Mouse (Mus musculus) neural tube, embryonic 13.5 days (tissue): ENCODE measurements at regions not wholly inside any gene's neighbourhood (a gene's known extent, or its start where the extent isn't known, plus 50 kb on each side); places are given as distances from the start of the nearest gene placed in this dataset.

Experiments
- ATAC-seq: fragments of 200-750 bp; cut with Nextera tagmentation; 2 replicates; pipeline ENCODE4 v1.8.0; 2017; ENCODE audit warnings: low read depth, mild to moderate bottlenecking, moderate TSS enrichment, moderate library complexity
- H3K27ac ChIP-seq: fragments of 300-500 bp; sonication (generic); replicated peaks from 2 replicates; pipeline ENCODE4 v1.5.1; 2015; ENCODE audit warnings: moderate library complexity, mild to moderate bottlenecking, inconsistent platforms
- H3K27me3 ChIP-seq: fragments of 300-500 bp; sonication (generic); 2 replicates; pipeline ENCODE4 v1.6.1; 2015; ENCODE audit warnings: mild to moderate bottlenecking, inconsistent platforms
- H3K36me3 ChIP-seq: fragments of 300-500 bp; sonication (generic); 2 replicates; pipeline ENCODE4 v1.6.1; 2015; ENCODE audit warnings: mild to moderate bottlenecking, inconsistent platforms
- H3K4me1 ChIP-seq: fragments of 300-500 bp; sonication (generic); replicated peaks from 2 replicates; pipeline ENCODE4 v1.6.1; 2015; ENCODE audit warnings: inconsistent platforms
- H3K4me2 ChIP-seq: fragments of 300-500 bp; sonication (generic); 2 replicates; pipeline ENCODE4 v1.6.1; 2015; ENCODE audit warnings: inconsistent platforms, mild to moderate bottlenecking, moderate library complexity
- H3K4me3 ChIP-seq: fragments of 300-500 bp; sonication (generic); 2 replicates; pipeline ENCODE4 v1.5.1; 2015; ENCODE audit warnings: mild to moderate bottlenecking, inconsistent platforms
- H3K9ac ChIP-seq: fragments of 300-500 bp; sonication (generic); 2 replicates; pipeline ENCODE4 v1.6.1; 2015; ENCODE audit warnings: moderate library complexity, mild to moderate bottlenecking, inconsistent platforms
- H3K9me3 ChIP-seq: fragments of 300-500 bp; sonication (generic); 2 replicates; pipeline ENCODE4 v1.6.1; 2016; ENCODE audit warnings: inconsistent platforms
- WGBS: fragments of 180-500 bp; shearing (Covaris S2); methylation state at CpG from one replicate; pipeline ENCODE4 v1.1.7; 2015; 5-methylcytosine and 5-hydroxymethylcytosine counted together

DNA sequence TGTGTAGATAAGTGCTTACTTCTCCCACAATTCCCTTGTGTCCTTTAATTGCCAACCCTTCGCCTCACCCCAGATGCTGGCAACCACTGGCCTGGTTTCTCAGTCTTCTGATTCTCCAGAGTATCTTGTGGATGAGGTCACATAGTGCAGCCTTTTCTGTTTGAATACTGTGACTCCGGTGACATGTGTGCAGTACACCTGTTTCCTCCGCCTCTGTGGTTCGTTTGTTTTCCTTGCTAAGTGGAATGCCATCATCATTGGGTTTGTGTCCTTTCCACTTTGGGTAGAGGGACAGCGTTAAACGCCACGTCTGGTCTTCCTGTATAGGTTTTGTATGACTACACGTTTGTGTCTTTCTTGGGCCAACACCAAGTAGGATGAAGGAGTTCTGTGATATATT, 224.9 kb downstream of the Pmp22 start:
- Histone ChIP-seq H3K9me3 (no peaks in the 10 kb centered on the region), H3K36me3 (no peaks in the 10 kb centered on the region), H3K9ac (no peak overlapping the region), H3K27me3 (no peaks in the 10 kb centered on the region; the same call in 1 of the 2 replicates), H3K4me2 (no peak overlapping the region), H3K4me1 (peaks cover 18% of the 10 kb centered on the region), H3K4me3 (no peak overlapping the region), H3K27ac (no peak overlapping the region)
- no peak for ATAC-seq
- 91% methylated on average over 8 of the region's 8 CpGs for WGBS

DNA sequence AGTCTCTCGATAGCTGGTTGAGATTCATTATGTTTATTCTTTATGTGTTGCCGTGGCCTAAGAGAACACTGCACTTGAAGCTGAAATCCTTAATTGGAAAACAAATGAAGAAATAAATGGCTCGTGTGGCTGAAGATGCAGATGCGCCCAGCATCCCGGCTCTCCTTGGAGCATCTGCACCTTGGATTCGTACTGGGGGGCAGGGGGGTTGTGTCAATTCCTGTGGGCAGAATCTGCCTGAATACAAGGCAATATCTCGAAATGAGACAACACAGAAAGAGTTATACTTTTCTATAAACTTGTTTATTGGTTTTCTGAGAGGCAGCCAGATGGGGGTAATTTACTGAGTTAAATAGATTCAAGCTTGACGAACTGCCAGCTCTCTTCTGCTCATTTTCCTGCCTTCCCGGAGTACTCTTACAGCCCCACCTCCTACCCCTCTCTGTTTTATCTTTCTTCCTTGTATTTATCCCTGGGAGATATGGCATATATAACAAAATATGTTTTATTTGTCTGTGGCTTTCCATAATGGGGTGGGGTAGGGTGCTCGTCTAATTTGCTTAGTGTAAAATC, 229.1 kb downstream of the Pmp22 start:
- H3K4me2 ChIP-seq = no peak overlapping the region
- H3K9ac ChIP-seq = no peak overlapping the region
- no peaks in the 10 kb centered on the region for H3K36me3 ChIP-seq
- H3K4me3 ChIP-seq = no peak overlapping the region
- peaks cover 4% of the 10 kb centered on the region; the same call in 1 of the 2 replicates for H3K4me1 ChIP-seq
- ATAC-seq = peak; percentile 63; the same call in 1 of the 2 replicates
- WGBS = 57% methylated on average over 10 of the region's 10 CpGs
- no peaks in the 10 kb centered on the region for H3K9me3 ChIP-seq
- H3K27ac ChIP-seq = peak overlapping the region; percentile 64
- H3K27me3 ChIP-seq = no peaks in the 10 kb centered on the region; the same call in 1 of the 2 replicates

DNA sequence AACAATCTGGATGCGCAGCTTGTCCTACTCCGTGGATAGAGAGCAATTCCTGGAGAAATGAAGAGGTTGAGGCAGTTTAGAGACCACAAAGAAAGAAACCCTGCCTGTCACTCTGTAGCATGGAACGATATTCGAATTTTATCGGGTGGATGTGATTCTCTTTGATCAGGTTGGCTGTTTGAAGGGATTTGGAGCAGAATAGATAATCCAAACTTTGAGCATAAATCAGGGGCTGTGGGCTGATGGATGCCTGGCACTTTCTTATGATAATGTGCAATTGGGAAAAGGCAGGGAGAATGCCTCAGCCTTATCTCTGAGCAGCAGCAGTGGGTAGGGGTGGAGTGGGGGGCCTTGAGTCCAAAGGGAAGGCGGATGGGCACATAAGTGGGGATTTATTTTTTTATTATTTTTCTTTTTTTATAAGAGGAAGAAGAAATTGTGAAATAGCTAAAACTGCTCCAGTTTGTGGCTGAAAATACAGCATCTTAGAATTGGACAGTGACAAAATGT, 239.0 kb downstream of the Pmp22 start:
- ATAC-seq = no peak
- peaks cover 4% of the 10 kb centered on the region; the same call in 1 of the 2 replicates for H3K9me3 ChIP-seq
- no peaks in the 10 kb centered on the region for H3K36me3 ChIP-seq
- no peak overlapping the region for H3K9ac ChIP-seq
- H3K27ac ChIP-seq = no peak overlapping the region
- no peaks in the 10 kb centered on the region for H3K4me1 ChIP-seq
- WGBS = 90% methylated on average over 6 of the region's 6 CpGs
- H3K27me3 ChIP-seq = no peaks in the 10 kb centered on the region
- H3K4me3 ChIP-seq = no peak overlapping the region
- no peak overlapping the region for H3K4me2 ChIP-seq

DNA sequence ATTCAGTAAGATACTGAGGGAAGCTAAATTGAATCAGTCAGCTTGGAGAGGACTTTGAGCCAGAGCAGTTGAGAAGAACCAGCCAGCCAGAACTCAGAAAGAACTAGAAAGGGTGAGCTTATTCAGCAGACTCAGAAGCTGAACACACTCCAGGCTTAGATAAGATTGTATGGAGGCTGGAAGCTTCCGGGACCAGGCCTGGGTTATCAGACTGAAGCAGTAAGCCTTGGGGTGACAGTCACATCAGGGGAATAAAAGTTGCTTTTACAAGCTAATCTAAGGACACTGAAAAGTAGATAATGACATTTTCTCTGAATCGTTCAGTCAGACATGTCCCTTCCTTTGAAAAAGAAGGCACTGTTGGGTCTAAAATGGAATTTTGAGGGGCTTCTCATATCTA, 240.7 kb downstream of the Pmp22 start:
- Histone ChIP-seq H3K4me2 (no peak overlapping the region), H3K27ac (no peak overlapping the region), H3K9ac (no peak overlapping the region), H3K27me3 (no peaks in the 10 kb centered on the region), H3K9me3 (peaks cover 4% of the 10 kb centered on the region; the same call in 1 of the 2 replicates), H3K4me1 (no peaks in the 10 kb centered on the region), H3K36me3 (no peaks in the 10 kb centered on the region), H3K4me3 (no peak overlapping the region)
- ATAC-seq = no peak
- WGBS = 97% methylated on average over 2 of the region's 2 CpGs

DNA sequence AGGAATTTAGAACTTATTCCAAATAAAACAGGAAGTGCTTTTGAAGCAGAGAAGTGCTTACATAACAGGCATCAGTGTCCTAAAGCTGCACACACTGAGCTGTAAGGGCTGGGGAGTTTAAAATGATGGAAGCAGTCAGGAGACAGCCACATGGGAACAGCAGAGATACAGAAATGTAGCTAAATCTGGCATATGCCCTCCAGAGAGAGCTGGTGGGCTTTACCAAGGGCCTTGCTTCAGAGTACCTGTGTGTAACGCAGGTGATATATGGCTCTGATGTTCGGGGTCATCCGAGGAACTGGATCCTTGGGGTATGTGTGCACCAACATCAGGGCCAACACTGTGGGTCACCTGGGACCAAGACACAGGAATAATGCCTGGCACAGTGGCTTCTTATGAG, 247.5 kb downstream of the Pmp22 start:
- no peak overlapping the region for H3K4me2 ChIP-seq
- ATAC-seq = no peak
- 91% methylated on average over 3 of the region's 3 CpGs for WGBS
- H3K4me1 ChIP-seq = no peaks in the 10 kb centered on the region
- no peaks in the 10 kb centered on the region for H3K36me3 ChIP-seq
- no peaks in the 10 kb centered on the region for H3K27me3 ChIP-seq
- H3K27ac ChIP-seq = peak overlapping the region; percentile 43; the same call in 1 of the 2 replicates
- no peak overlapping the region for H3K9ac ChIP-seq
- no peak overlapping the region for H3K4me3 ChIP-seq
- no peaks in the 10 kb centered on the region for H3K9me3 ChIP-seq

DNA sequence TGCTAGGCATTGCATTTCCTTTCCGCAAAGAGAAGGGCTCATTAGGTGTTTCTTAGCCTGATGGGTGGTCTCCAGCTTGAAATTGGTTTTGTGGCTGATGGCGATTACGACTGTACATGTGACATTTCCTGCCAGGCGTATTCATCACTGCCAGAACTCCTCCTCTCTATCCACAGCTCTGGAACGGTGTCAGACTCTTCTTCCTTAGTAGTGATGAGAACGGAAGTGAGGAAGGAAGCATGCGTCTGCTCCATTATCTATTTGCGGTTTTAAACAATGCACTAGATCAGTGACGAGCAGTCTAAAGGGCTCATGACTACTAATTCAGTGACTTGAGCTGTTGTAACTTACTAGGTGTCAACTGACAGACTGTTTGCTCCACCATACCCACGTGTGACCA, 248.2 kb downstream of the Pmp22 start:
- Histone ChIP-seq H3K36me3 (no peaks in the 10 kb centered on the region), H3K4me1 (no peaks in the 10 kb centered on the region), H3K4me2 (no peak overlapping the region), H3K9me3 (no peaks in the 10 kb centered on the region), H3K27ac (peak overlapping the region; percentile 43; the same call in 1 of the 2 replicates), H3K4me3 (no peak overlapping the region), H3K9ac (no peak overlapping the region), H3K27me3 (no peaks in the 10 kb centered on the region)
- ATAC-seq = no peak
- WGBS = 70% methylated on average over 10 of the region's 10 CpGs

DNA sequence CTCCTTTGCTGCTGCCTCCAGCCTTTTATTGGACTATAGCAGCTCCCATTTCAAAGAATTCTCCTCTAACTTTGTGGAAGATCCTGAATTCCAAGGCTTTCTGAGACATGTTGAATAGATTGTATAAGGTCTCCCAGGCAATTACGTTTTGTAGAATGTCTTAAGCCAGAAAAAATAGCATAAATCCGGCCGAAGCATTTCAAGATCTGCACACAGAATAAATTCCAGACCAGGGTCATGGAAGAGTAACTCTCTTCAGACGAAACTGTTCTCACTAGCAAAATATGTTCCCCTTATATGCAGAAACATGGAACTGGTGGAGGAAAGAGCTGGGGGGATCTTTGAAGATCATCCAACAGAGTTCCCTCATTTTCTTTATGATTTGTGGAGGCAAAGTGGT, 259.5 kb downstream of the Pmp22 start:
- WGBS = 83% methylated on average over 4 of the region's 4 CpGs

DNA sequence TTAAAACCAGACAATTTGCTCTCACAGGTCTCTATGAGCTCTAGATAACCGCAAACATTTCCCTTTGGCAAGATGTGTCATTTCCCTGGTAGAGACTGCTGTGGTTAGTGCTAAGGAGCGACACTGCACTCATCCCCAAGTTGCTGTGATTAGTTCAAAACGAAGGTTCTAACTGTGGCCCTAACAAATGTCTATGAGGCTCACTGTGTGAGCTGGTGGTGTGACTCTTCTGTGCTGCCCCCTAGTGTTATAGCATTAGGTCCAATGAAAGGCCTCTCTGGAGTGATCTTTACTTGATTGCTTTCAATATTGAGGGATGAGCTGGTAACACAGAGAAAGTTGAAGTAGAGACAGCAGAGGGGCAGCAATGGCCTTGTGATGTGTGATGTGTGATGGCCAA, 262.7 kb downstream of the Pmp22 start:
- Histone ChIP-seq H3K9ac (no peak overlapping the region), H3K4me2 (no peak overlapping the region), H3K9me3 (no peaks in the 10 kb centered on the region), H3K36me3 (no peaks in the 10 kb centered on the region), H3K27ac (no peak overlapping the region), H3K27me3 (no peaks in the 10 kb centered on the region), H3K4me1 (peaks cover 3% of the 10 kb centered on the region), H3K4me3 (no peak overlapping the region)
- ATAC-seq = no peak
- WGBS = 52% methylated on average over 3 of the region's 3 CpGs

More for the DNA sequence above, 259.5 kb downstream of the Pmp22 start:
- Histone ChIP-seq H3K9me3 (no peaks in the 10 kb centered on the region), H3K27me3 (no peaks in the 10 kb centered on the region), H3K36me3 (no peaks in the 10 kb centered on the region), H3K4me3 (no peak overlapping the region), H3K4me1 (no peaks in the 10 kb centered on the region), H3K27ac (no peak overlapping the region), H3K4me2 (no peak overlapping the region), H3K9ac (no peak overlapping the region)
- no peak for ATAC-seq

DNA sequence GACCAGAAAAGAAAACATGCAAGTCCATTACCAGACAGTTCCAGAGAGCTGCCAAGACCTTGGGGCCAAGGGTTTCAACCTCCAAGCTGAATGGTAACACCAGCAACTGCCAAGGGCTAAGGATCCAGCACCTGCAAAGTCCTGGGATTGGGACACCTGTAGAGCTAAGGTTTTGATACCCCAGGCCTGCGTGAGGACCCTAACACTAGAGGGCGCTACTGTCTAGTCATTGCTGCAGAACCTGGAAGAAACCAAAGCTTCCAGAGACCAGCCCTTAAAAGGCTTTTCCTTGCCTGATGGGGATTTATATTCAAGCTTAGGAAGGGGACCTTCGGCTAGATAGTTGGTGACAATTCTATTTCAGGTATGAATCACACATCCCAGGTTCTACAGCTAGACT, 263.6 kb downstream of the Pmp22 start:
- 66% methylated on average over 3 of the region's 3 CpGs for WGBS
- Histone ChIP-seq H3K9ac (no peak overlapping the region), H3K9me3 (no peaks in the 10 kb centered on the region), H3K36me3 (no peaks in the 10 kb centered on the region), H3K4me3 (no peak overlapping the region), H3K27ac (no peak overlapping the region), H3K4me1 (peaks cover 6% of the 10 kb centered on the region), H3K4me2 (no peak overlapping the region), H3K27me3 (no peaks in the 10 kb centered on the region)
- ATAC-seq = no peak

DNA sequence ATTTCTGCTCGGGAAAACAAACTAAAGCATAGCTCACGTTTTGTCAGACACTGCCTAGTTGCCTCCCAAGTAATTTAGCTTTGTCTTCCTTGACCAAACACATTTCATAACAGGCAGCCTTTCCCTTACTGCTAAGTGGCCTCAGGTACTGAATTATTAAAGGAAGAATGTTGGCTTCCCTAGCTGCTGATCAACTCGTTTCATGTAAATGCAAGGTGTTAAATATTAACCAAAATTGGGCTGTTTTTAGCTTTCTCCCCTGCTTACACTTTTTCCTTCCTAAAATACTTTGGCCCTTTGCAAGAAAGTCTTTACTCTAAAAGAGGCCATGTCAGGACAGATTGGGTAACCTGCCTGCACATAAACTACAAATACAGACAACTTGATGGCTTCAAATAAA, 265.4 kb downstream of the Pmp22 start:
- no peak for ATAC-seq
- Histone ChIP-seq H3K9me3 (no peaks in the 10 kb centered on the region), H3K27ac (no peak overlapping the region), H3K4me1 (peaks cover 12% of the 10 kb centered on the region), H3K27me3 (no peaks in the 10 kb centered on the region), H3K9ac (no peak overlapping the region), H3K36me3 (no peaks in the 10 kb centered on the region), H3K4me3 (no peak overlapping the region), H3K4me2 (no peak overlapping the region)
- WGBS = 67% methylated on average over 3 of the region's 3 CpGs

DNA sequence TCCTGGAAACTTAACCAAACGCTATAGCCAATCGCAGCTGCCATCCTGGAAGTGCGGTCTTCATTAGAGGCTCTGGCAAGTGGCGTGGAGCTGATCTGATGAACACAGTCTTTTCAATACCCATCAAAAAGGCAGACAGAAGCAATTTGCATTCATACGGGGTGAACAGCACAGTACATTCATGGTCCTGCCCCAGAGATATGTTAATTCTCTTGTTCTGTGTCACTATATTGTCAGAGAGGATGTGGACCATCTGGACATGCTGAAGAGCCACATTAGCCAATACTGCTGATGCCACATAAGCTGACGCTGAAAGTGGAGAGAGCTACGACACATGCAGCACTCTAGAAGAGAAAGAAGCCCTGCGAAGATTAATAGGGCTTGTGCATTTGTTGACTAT, 267.6 kb downstream of the Pmp22 start:
- WGBS = 42% methylated on average over 8 of the region's 8 CpGs
- peaks cover 12% of the 10 kb centered on the region for H3K4me1 ChIP-seq
- no peak overlapping the region for H3K4me3 ChIP-seq
- no peak overlapping the region for H3K4me2 ChIP-seq
- H3K27me3 ChIP-seq = no peaks in the 10 kb centered on the region; the same call in 1 of the 2 replicates
- H3K9ac ChIP-seq = no peak overlapping the region
- H3K36me3 ChIP-seq = no peaks in the 10 kb centered on the region
- no peak for ATAC-seq
- H3K27ac ChIP-seq = no peak overlapping the region
- no peaks in the 10 kb centered on the region for H3K9me3 ChIP-seq

DNA sequence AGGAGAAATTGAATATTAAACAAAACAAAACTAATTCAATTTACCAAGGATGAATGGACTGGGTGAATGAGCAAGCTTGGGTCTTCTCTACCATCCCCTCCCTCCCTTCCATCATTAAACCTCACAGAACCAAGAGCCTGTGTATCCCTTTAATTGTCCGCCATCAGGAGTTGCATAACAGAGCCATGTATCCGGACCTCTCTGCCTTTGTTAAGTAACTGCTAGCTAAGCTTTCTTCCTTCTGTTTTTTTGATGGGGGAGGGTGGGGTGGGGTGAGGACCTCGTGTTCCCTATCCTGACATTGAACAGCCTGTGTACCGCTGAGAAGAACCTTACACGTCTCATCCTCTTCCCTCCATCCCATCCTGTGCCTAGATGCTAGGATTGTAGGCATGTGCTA, 274.0 kb downstream of the Pmp22 start:
- Histone ChIP-seq H3K36me3 (no peaks in the 10 kb centered on the region), H3K27me3 (peaks cover 11% of the 10 kb centered on the region), H3K27ac (no peak overlapping the region), H3K9me3 (no peaks in the 10 kb centered on the region), H3K4me3 (no peak overlapping the region), H3K4me1 (peaks cover 8% of the 10 kb centered on the region; the same call in 1 of the 2 replicates), H3K9ac (no peak overlapping the region), H3K4me2 (no peak overlapping the region)
- ATAC-seq = no peak
- 62% methylated on average over 5 of the region's 5 CpGs for WGBS

DNA sequence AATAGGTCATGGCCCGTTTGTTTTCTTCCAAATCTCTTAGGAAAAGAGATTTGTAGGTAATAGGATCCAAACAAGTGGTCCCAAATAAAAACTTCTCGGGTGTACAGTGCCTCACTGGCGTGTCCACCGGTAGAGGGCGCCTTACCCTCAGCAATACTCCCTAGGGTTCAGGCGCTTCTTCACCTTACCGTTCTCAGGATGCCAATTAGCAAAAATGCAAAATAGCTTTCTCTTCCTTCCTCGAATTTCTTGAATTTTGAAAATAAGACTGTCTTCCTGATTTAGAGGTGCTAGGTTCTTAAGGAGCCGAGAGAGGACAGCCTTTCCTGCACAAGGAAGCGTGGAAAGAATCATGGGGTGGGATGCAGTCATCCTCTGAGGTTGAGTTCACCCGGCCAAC, 275.9 kb downstream of the Pmp22 start:
- WGBS = 15% methylated on average over 11 of the region's 11 CpGs
- H3K27me3 ChIP-seq = peaks cover 11% of the 10 kb centered on the region
- ATAC-seq = no peak
- H3K4me1 ChIP-seq = 0 out of 2 replicates have a peak, but pooled peaks cover 3% of the 10 kb centered on the region
- 0 out of 2 replicates have a peak overlapping the region, but pooled peaks have one; percentile 41 for H3K9ac ChIP-seq
- no peak overlapping the region for H3K4me3 ChIP-seq
- no peaks in the 10 kb centered on the region for H3K9me3 ChIP-seq
- H3K27ac ChIP-seq = no peak overlapping the region
- no peaks in the 10 kb centered on the region for H3K36me3 ChIP-seq
- peak overlapping the region; percentile 33; the same call in 1 of the 2 replicates for H3K4me2 ChIP-seq
